Mouse (Mus musculus) neural tube, embryonic 15.5 days (tissue): ENCODE measurements around the gene Exosc8. TPM values are rescaled to one million over a fixed set of nuclear protein-coding genes. Genes with fewer than 3 reads are reported as not detected.
"Not testable (repeated sequence)": the region's sequence is repeated elsewhere in the genome, so short reads cannot be mapped to it uniquely, and the experiment has no call there.

Source experiments
- ATAC-seq: fragments of 200-750 bp; cut with Nextera tagmentation; 2 replicates; pipeline ENCODE4 v1.8.0; 2017; ENCODE audit warnings: mild to moderate bottlenecking, moderate TSS enrichment, moderate library complexity; ENCODE audit not compliant: low FRiP score
- H3K27ac ChIP-seq: fragments of 300-500 bp; sonication (generic); replicated peaks from 2 replicates; pipeline ENCODE4 v1.5.1; 2015; ENCODE audit warnings: mild to moderate bottlenecking, inconsistent platforms
- H3K27me3 ChIP-seq: fragments of 300-500 bp; sonication (generic); replicated peaks from 2 replicates; pipeline ENCODE4 v1.6.1; 2015; ENCODE audit warnings: inconsistent platforms
- H3K36me3 ChIP-seq: fragments of 300-500 bp; sonication (generic); 2 replicates; pipeline ENCODE4 v1.6.1; 2015; ENCODE audit warnings: inconsistent platforms
- H3K4me1 ChIP-seq: fragments of 300-500 bp; sonication (generic); 2 replicates; pipeline ENCODE4 v1.6.1; 2015; ENCODE audit warnings: inconsistent platforms
- H3K4me2 ChIP-seq: fragments of 300-500 bp; sonication (generic); 2 replicates; pipeline ENCODE4 v1.6.1; 2015; ENCODE audit warnings: inconsistent platforms, mild to moderate bottlenecking, moderate library complexity
- H3K4me3 ChIP-seq: fragments of 300-500 bp; sonication (generic); replicated peaks from 2 replicates; pipeline ENCODE4 v1.5.1; 2015; ENCODE audit warnings: mild to moderate bottlenecking, inconsistent platforms
- H3K9ac ChIP-seq: fragments of 300-500 bp; sonication (generic); replicated peaks from 2 replicates; pipeline ENCODE4 v1.6.1; 2015; ENCODE audit warnings: mild to moderate bottlenecking, inconsistent platforms
- H3K9me3 ChIP-seq: fragments of 300-500 bp; sonication (generic); replicated peaks from 2 replicates; pipeline ENCODE4 v1.6.1; 2016; ENCODE audit warnings: inconsistent platforms
- WGBS: fragments of 180-500 bp; shearing (Covaris S2); methylation state at CpG from one replicate; pipeline ENCODE4 v1.1.7; 2015; ENCODE audit warnings: mixed read lengths; 5-methylcytosine and 5-hydroxymethylcytosine counted together
- polyA plus RNA-seq: library from polyadenylated mRNA; unstranded; fragments of >200 nt; fragmentation: Nextera tagmentation; extraction: Ambion mirVana; gene quantifications from 2 replicates; pipeline ENCODE4 v1.2.1, GENCODE M21; 2015

Exosc8 gene
- polyA plus RNA-seq, 1 experiment from 2014 or later = 71.9 TPM

DNA sequence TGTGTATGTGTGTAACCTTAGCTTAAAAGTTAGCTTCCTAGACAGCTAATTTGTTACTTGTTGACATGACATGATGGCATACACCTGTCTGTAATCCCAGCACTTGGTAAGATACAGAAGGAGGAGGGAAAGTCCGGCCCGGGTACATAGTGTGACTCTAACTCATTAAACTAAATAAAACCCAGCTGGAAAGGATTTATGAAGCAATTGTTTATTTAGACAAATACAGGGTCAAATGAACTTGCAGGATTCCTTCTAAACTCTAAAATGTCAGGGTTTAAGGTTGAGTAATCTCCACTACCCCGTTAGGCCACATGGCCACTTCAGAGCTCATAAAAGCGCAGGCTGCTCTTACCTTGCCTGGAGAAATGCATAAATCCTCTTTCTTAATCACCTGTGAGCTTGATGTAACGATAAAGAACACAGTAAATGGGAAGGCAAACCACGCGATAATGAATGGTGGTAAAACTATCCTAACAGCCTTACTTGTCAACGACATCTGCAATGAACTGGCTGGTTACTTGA, 3.5 kb downstream of the Exosc8 start:
- Histone ChIP-seq H3K9ac (no peak overlapping the region), H3K4me1 (peaks cover 22% of the 10 kb centered on the region), H3K27ac (no peak overlapping the region), H3K4me3 (no peak overlapping the region), H3K36me3 (peaks cover 62% of the 10 kb centered on the region), H3K27me3 (no peaks in the 10 kb centered on the region), H3K9me3 (no peaks in the 10 kb centered on the region), H3K4me2 (no peak overlapping the region)
- WGBS = 81% methylated on average over 8 of the region's 8 CpGs
- no peak for ATAC-seq

DNA sequence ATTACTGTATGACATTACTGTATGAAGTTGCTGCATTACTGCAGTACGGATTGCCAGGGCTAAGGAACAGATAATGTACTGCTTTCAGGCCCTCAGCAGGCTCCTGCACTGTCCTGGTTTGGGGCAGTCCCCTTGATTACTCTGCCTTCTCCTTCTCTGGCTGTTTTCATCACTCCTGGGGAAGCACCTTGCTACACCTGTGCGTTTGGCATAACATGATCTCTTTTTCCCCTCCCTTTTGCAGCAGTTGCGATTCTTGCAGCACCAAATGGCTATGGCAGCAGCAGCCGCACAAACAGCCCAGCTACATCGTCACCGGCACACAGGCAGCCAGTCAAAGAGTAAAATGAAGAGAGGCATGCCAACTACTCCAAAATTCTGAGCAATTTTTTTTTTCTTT, 7.1 kb downstream of the Exosc8 start:
- no peak for ATAC-seq
- no peaks in the 10 kb centered on the region for H3K9me3 ChIP-seq
- no peak overlapping the region for H3K27ac ChIP-seq
- H3K27me3 ChIP-seq = no peaks in the 10 kb centered on the region
- no peak overlapping the region for H3K4me2 ChIP-seq
- 94% methylated on average over 6 of the region's 6 CpGs for WGBS
- peaks cover 72% of the 10 kb centered on the region for H3K36me3 ChIP-seq
- peaks cover 6% of the 10 kb centered on the region for H3K4me1 ChIP-seq
- H3K4me3 ChIP-seq = no peak overlapping the region
- H3K9ac ChIP-seq = no peak overlapping the region

DNA sequence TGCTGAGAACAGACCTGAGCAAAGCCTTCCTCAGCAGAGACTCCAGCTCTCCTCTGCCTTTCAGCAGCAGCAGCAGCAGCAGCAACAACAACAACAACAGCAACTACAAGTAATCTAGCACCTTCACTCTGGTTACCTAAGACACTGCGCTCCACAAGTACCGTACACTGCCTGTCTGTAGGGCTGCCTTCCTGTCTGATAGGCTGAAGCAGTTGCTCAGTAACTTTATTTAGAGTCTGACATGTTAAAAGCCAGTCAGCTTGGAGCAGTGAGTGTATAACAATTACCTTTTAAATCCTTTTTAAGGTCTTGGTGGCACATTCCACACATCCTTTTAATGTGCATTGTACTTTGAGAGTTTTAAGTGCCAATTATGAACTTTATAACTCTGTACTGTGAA, 7.6 kb downstream of the Exosc8 start:
- WGBS = 98% methylated on average over 2 of the region's 2 CpGs

DNA sequence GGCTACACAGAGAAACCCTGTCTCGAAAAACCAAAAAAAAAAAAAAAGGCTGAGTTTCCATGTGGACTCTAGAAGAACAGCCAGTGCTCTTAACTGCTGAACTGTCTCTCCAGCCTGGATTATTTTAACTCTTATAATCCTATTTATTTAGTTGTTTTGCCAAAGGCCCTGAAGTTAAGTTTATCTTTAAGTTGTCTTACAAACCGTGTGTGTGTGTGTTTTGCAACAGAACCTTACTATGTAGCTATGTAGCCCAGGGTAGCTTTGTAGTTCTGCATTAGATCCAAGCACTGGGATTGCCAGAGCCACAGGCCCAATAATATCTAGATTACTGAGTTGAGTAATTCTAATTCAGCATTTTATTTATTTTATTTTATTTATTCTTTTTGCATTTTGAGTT, 9.8 kb downstream of the Exosc8 start:
- H3K36me3 ChIP-seq = peaks cover 71% of the 10 kb centered on the region
- no peak overlapping the region for H3K4me2 ChIP-seq
- 91% methylated on average over 2 of the region's 2 CpGs for WGBS

More for the DNA sequence above, 7.6 kb downstream of the Exosc8 start:
- peaks cover 72% of the 10 kb centered on the region for H3K36me3 ChIP-seq
- no peak overlapping the region for H3K27ac ChIP-seq
- no peak for ATAC-seq
- H3K9me3 ChIP-seq = no peaks in the 10 kb centered on the region
- no peak overlapping the region for H3K9ac ChIP-seq
- peaks cover under 1% of the 10 kb centered on the region for H3K4me1 ChIP-seq
- H3K4me3 ChIP-seq = no peak overlapping the region
- H3K4me2 ChIP-seq = no peak overlapping the region
- no peaks in the 10 kb centered on the region for H3K27me3 ChIP-seq

DNA sequence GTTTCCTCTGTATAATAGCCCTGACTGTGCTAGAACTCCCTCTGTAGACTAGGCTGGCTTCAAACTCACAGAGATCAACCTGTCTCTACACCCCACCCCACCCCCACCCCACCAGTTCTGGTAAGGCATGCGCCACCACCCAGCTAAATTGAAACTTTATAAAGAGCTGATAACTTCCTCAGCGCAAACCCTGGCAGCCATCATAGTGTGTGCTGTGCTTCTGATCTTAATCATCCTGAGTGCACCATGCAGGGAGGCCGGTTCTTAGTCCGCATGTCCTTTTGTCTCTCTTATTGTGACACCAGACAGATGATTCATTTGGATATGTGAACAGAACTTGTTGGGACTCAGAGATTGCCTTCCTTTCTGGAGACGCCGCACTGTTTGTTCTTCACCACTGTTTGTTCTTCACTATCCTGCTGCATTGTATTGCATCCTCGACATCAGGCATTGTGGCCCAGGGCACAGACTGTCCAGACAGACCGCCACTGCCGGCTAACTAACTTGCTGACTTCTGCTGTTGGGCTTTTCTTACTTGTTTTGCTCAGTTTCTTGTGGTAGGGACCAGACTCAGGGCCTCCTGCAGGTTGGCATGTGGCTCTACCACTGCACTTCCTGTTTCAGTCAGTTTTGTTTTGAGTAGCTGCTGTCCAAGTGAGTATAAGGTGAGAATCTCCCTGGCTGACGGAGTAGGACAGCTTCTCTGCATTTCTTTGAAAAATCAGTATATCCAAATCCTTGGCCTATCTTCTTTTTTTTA, 11.3 kb downstream of the Exosc8 start:
- Histone ChIP-seq H3K4me3 (no peak overlapping the region), H3K27ac (no peak overlapping the region), H3K36me3 (peaks cover 60% of the 10 kb centered on the region), H3K9ac (no peak overlapping the region), H3K27me3 (no peaks in the 10 kb centered on the region), H3K4me1 (no peaks in the 10 kb centered on the region), H3K4me2 (no peak overlapping the region), H3K9me3 (no peaks in the 10 kb centered on the region)
- WGBS = 84% methylated on average over 10 of the region's 10 CpGs
- ATAC-seq = no peak

More for the DNA sequence above, 9.8 kb downstream of the Exosc8 start:
- no peak overlapping the region for H3K27ac ChIP-seq
- H3K9me3 ChIP-seq = no peaks in the 10 kb centered on the region
- H3K4me1 ChIP-seq = no peaks in the 10 kb centered on the region
- no peak overlapping the region for H3K4me3 ChIP-seq
- H3K27me3 ChIP-seq = no peaks in the 10 kb centered on the region
- H3K9ac ChIP-seq = no peak overlapping the region
- no peak for ATAC-seq

DNA sequence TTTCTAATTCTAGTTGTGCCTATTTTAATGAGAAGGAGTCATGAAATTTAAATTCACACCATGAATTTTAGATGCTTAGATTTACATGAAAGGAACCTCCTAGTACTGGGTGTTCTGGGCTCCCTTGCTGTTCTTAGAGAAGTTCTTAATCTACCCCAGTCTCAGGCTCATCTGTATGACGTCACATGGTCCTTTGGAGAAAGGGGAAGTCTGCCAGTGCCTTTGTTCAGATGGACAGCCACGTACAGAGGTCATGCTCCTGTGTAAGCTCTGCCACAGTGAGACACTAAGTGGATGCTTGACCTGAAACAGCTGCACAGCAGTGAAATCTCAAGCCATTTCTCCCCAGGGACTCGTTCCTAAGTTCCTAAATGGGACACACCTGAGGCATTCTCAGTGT, 16.2 kb downstream of the Exosc8 start:
- Histone ChIP-seq H3K4me1 (no peaks in the 10 kb centered on the region), H3K4me3 (no peak overlapping the region), H3K9ac (no peak overlapping the region), H3K9me3 (no peaks in the 10 kb centered on the region), H3K4me2 (no peak overlapping the region), H3K27me3 (no peaks in the 10 kb centered on the region), H3K27ac (no peak overlapping the region), H3K36me3 (peaks cover 69% of the 10 kb centered on the region)
- WGBS = 68% methylated on average over 3 of the region's 3 CpGs
- ATAC-seq = no peak

DNA sequence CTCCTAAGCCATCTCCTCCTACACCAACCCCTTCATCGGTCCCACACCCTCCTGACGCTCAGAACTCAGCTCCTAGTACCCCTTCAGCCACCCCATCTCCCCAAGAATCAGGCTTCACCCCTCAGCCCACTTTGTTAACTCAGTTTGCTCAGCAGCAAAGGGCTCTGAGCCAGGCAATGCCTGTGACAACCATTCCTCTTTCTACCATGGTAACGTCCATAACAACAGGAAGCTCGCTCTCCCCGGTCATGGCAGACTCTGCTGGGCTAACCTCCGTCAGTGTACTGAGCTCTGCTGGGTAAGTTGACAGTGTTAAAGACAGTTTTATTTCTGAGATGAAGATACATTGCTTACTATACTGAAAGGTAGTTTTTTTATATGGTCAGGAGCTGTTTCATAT, 17.8 kb downstream of the Exosc8 start:
- no peak overlapping the region for H3K9ac ChIP-seq
- no peak overlapping the region for H3K4me3 ChIP-seq
- peaks cover 64% of the 10 kb centered on the region for H3K36me3 ChIP-seq
- no peaks in the 10 kb centered on the region for H3K27me3 ChIP-seq
- H3K9me3 ChIP-seq = no peaks in the 10 kb centered on the region
- peak; percentile 66; the same call in 1 of the 2 replicates for ATAC-seq
- H3K4me2 ChIP-seq = no peak overlapping the region
- H3K4me1 ChIP-seq = no peaks in the 10 kb centered on the region
- H3K27ac ChIP-seq = no peak overlapping the region
- WGBS = 64% methylated on average over 6 of the region's 6 CpGs

DNA sequence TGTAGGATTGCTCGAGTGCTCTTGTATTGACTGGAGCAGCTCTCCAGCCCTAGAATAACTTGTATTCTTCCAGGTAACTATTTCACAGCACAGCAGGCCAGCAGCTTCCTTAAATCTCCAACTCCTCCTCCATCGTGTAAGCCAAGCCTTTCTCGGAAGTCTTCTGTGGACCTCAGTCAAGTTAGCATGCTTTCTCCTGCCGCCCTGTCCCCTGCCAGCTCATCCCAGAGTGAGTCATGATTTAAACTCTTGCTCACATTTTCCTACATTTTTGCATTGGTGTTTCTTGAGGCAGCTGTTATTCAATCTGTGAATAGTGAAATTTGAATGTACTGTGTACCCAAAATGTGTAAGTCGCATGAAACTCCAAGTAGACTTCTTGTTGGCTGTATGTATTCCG, 19.7 kb downstream of the Exosc8 start:
- Histone ChIP-seq H3K36me3 (peaks cover 66% of the 10 kb centered on the region), H3K4me1 (no peaks in the 10 kb centered on the region), H3K27ac (no peak overlapping the region), H3K4me2 (no peak overlapping the region), H3K9me3 (no peaks in the 10 kb centered on the region), H3K4me3 (no peak overlapping the region), H3K9ac (no peak overlapping the region), H3K27me3 (no peaks in the 10 kb centered on the region)
- WGBS = 97% methylated on average over 6 of the region's 6 CpGs
- no peak for ATAC-seq

DNA sequence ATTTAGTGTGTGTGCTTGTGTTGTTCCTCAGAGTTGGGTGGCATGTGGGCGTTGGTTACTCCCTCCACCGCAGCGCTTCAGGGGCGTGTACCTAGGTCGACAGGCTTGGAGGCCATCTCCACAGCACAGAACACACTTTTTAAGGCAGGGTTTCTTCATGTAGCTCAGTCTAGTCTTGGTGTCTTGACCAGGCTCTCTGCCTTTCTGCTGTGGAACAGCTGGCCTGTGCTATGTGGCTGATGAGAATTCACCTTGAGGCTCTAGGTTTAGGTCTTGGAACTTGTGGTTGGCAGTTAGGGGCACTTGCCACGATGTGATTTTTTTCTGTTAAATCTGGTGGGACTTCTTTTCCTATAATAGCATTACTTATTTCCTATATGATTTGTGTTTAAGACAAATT, 20.9 kb downstream of the Exosc8 start, which contains the start of gene Gm21958:
TSS of gene Gm21958 (minus strand) at position 101 of the 400 bp plus-strand sequence.
- WGBS = 94% methylated on average over 6 of the region's 6 CpGs
- H3K36me3 ChIP-seq = peaks cover 75% of the 10 kb centered on the region
- no peak for ATAC-seq

DNA sequence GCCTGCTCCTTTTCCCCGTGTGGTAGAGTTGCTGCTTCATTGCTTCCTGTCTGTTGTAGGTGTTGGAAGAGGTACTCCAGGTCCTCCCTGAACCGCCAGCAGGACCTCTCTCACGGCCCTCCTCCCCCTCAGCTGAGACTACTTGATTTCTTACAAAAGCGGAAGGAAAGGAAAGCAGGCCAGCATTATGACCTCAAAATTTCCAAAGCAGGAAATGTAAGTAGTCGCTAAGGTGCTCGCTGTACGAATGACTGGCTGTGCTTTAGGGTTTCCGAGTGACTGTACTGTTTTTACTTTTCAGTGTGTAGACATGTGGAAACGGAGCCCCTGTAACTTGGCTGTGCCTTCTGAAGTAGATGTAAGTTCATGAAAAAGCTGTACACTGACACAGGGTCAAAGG, 26.2 kb downstream of the Exosc8 start:
- H3K36me3 ChIP-seq = peaks cover 78% of the 10 kb centered on the region
- 89% methylated on average over 9 of the region's 9 CpGs for WGBS

More for the DNA sequence above, 20.9 kb downstream of the Exosc8 start, which contains the start of gene Gm21958:
- no peak within 1 kb of the TSS for H3K9ac ChIP-seq
- no peaks in the 10 kb centered on the region for H3K9me3 ChIP-seq
- no peak within 1 kb of the TSS for H3K27ac ChIP-seq
- H3K4me2 ChIP-seq = no peak within 1 kb of the TSS
- no peaks in the 10 kb centered on the region for H3K27me3 ChIP-seq
- H3K4me1 ChIP-seq = no peaks in the 10 kb centered on the region
- no peak within 1 kb of the TSS for H3K4me3 ChIP-seq

DNA sequence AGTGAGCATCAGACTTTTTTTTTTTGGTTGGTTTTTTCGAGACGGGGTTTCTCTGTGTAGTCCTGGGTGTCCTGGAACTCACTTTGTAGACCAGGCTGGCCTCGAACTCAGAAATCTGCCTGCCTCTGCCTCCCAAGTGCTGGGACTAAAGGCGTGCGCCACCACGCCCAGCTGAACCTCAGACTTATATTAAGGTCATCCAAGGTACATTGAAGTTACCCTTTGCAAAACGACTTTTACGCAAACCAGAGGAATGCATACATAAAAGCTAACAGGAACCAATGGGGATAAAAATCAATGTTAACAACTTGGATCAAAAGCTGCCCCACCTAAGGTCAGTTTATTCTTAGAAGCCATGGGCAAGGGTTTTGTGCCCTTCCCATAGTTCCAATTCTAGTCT, 31.1 kb downstream of the Exosc8 start:
- not testable (repeated sequence) for H3K9me3 ChIP-seq, H3K4me1 ChIP-seq, H3K27ac ChIP-seq, H3K4me2 ChIP-seq, H3K9ac ChIP-seq, H3K27me3 ChIP-seq, H3K4me3 ChIP-seq, ATAC-seq
- H3K36me3 ChIP-seq = peaks cover 60% of the 10 kb centered on the region
- WGBS = 97% methylated on average over 8 of the region's 8 CpGs

More for the DNA sequence above, 26.2 kb downstream of the Exosc8 start:
- H3K27ac ChIP-seq = no peak overlapping the region
- no peak overlapping the region for H3K4me3 ChIP-seq
- no peaks in the 10 kb centered on the region for H3K4me1 ChIP-seq
- no peaks in the 10 kb centered on the region for H3K27me3 ChIP-seq
- H3K4me2 ChIP-seq = no peak overlapping the region
- no peak overlapping the region for H3K9ac ChIP-seq
- no peak for ATAC-seq
- no peaks in the 10 kb centered on the region for H3K9me3 ChIP-seq

DNA sequence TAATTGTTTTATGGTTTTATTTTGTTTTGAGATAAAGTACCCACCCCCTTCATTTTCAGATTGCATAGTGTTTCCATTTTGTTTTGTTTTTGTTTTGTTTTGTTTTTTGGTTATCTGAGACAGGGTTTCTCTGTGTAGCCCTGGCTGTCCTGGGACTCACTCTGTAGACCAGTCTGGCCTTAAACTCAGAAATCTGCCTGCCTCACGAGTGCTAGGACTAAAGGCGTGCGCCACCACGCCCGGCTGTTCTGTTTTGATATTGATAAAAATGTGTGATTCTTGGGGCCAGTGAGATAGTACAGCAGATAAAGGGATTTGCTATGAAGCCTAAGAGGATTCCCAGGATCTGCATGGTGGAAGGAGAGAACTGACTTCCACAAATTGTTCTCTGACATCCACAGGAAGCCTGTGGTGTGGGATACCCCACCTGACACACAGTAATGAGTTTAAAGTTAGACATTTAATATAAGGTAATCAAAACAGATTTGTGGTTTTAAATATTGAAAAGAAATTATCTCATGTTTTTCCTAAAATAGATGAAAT, 35.4 kb downstream of the Exosc8 start:
- no peak overlapping the region for H3K9ac ChIP-seq
- H3K4me2 ChIP-seq = no peak overlapping the region
- no peak overlapping the region for H3K27ac ChIP-seq
- H3K4me3 ChIP-seq = no peak overlapping the region
- H3K27me3 ChIP-seq = no peaks in the 10 kb centered on the region
- no peak for ATAC-seq
- H3K36me3 ChIP-seq = peaks cover 44% of the 10 kb centered on the region
- 90% methylated on average over 5 of the region's 5 CpGs for WGBS
- H3K9me3 ChIP-seq = no peaks in the 10 kb centered on the region
- no peaks in the 10 kb centered on the region for H3K4me1 ChIP-seq
